9 mouse cellular contexts compared by ENCODE assay signal in genomic region chr12:77060766-77061561, GRCm38 (mm10).
DNase-seq lines count a peak whose midpoint lies in the region; TF ChIP-seq lines count a peak whose summit lies in the region.
"Had no signal": no experiment of that assay in that cellular context is flagged by ENCODE, and none has a peak within 500 bp of the region (broad histone marks: within the 10 kb centered on the region; RNA-seq: fewer than 3 reads in every experiment).

No protein-coding gene starts in this region.

- WGBS in cerebellum, adult 2 months, result 88% methylated on average over 9 of the region's 9 CpGs

- H3K4me3 ChIP-seq in cerebellum, adult 2 months (replicated peaks; ENCODE audit: insufficient read depth, low read depth, low read length), result no peak overlapping the region
- H3K4me3 ChIP-seq: hindbrain, embryonic 15.5 days had no signal

- TF ChIP-seq CTCF in cerebellum, adult 2 months (IDR thresholded peaks at IDR 0.05; ENCODE audit: borderline replicate concordance, insufficient read depth, low read depth, low read length), result no peak

- no peak for DNase-seq in cerebellum, adult 2 months
- no peak for DNase-seq in cerebellum, adult 11 months
- DNase-seq in adipocyte (ENCODE audit: low spot score) (peak; percentile 39), liver (peak; percentile 18)
- peak; percentile 30 to 35 for DNase-seq in heart, postnatal 36 days
- DNase-seq in urinary bladder, postnatal 4 days (ENCODE audit: low spot score in 2 of 2), result no peak
- DNase-seq in urinary bladder, postnatal 25 days (ENCODE audit: low spot score), result no peak
- no peak for DNase-seq in left cerebral cortex, postnatal 14 days (ENCODE audit: low spot score in 2 of 2)

- 0 out of 2 replicates have a peak overlapping the region, but pooled peaks have one; percentile 47 for H3K27ac ChIP-seq in cerebellum, adult 2 months (ENCODE audit: insufficient read depth, low read length)
- H3K27ac ChIP-seq: hindbrain, embryonic 15.5 days had no signal

- no peaks in the 10 kb centered on the region for H3K27me3 ChIP-seq in cerebellum, adult 2 months (ENCODE audit: control insufficient read depth, insufficient read depth, low read length)
- H3K27me3 ChIP-seq: hindbrain, embryonic 15.5 days had no signal

- intact Hi-C loops in heart, postnatal 36 days (cut with DNase I), result no loop called here
- intact Hi-C loops in left cerebral cortex, postnatal 14 days (cut with DNase I), result no loop called here

- no peaks in the 10 kb centered on the region for H3K4me1 ChIP-seq in cerebellum, adult 2 months (ENCODE audit: control insufficient read depth, insufficient read depth, low read length)
- H3K4me1 ChIP-seq: hindbrain, embryonic 15.5 days had no signal

- no peak for TF ChIP-seq POLR2A in cerebellum, adult 2 months (IDR thresholded peaks at IDR 0.05; ENCODE audit: borderline replicate concordance, insufficient read depth, low read length)

Comparison
In these comparisons a context has a peak if more than half of its experiments do, and no peak if none do; other contexts are left out.
1. DNase-seq: peak in adipocyte (single experiment), heart, postnatal 36 days (2 of 2) and liver (single experiment); none in cerebellum, adult 2 months (0 of 2), cerebellum, adult 11 months (single experiment), urinary bladder, postnatal 4 days (0 of 2), urinary bladder, postnatal 25 days (single experiment) and left cerebral cortex, postnatal 14 days (0 of 2).